Mouse (Mus musculus): ENCODE measurements around the gene Hmgcs1.
"Not testable (repeated sequence)": the region's sequence is repeated elsewhere in the genome, so short reads cannot be mapped to it uniquely, and the experiment has no call there.

The Hmgcs1 gene

DNA sequence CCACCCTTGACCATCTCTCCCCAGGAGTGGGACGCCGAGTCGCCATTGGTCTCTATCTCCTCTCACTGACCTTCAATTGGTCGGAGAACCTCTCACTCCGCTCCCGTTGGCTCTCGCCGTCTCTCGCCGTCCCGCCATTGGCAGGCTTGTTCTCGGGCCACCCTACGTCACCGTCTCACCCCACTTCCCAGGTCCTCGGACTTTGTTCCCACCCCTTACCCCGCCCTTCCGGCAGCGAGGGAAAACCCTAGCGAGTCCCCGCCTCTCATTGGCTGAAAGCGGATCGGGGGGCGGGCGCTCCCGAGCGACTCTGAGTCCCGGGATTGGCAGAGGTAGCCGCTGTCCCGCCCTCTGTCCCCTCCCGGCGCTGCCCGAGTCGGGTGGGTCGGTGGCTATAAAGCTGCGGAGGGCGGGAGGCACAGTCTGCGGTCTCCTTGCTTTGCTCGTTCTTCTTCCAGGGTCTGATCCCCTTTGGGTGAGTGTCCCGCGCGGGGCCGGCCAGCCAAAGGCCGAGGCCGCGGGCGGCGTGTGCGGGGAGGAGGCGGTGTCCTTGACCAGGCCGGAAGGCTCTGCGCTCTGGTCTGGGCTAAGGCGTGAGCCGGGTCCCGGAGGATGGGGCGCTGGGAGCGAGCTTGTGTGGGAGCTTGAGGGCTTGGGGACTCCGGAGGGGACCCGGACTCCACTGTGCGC, at the start of gene Hmgcs1:
TSS of gene Hmgcs1 (plus strand) at position 341 of the 690 bp plus-strand sequence.
- in situ Hi-C loops (cut with MboI, MseI), result no loop called here

DNA sequence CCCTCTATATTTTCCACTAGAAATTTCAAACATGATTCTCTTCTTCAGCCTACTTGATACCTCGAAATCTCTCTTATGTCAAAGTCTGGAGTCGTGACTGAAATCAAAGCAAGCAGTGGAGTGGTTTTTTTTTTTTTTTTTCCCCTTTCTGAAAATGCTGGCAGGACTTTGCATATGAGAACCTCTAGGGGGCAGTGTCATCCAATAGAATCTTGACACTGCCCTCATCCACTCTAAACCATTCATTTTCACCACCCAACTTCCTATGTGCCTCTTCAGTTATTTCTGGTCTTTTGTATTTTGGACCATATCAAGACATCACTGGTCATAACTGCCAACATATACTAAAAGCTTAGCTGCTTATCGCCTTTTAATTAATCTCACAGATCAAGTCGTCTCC, 49.7 kb upstream of the Hmgcs1 start:
- in situ Hi-C loops (cut with MboI, MseI), result loop anchor here (5.0 kb wide), 1 partner anchor 37 kb away; no protein-coding TSS in a partner anchor

DNA sequence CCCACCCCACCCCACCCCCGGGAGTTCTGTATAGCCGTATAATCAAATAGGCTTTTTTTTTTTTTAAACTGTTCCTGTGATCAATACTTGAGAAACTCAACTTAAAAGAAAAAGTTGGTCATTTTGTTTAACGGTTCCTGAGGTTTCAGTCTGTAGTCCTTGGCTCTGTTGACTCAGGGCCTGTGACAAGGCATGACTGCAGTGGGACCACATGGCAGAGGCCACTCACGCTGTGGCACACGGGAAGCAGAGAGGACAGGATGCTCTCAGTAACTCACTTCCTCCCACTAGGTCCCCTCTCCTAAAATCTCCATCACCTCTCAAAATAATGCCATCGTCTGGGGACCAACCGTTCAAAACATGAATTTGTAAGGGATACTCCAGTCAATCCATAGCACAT, 49.0 kb upstream of the Hmgcs1 start:
- in situ Hi-C loops (cut with MboI, MseI), result loop anchor here (5.0 kb wide), 1 partner anchor 36 kb away; no protein-coding TSS in a partner anchor

DNA sequence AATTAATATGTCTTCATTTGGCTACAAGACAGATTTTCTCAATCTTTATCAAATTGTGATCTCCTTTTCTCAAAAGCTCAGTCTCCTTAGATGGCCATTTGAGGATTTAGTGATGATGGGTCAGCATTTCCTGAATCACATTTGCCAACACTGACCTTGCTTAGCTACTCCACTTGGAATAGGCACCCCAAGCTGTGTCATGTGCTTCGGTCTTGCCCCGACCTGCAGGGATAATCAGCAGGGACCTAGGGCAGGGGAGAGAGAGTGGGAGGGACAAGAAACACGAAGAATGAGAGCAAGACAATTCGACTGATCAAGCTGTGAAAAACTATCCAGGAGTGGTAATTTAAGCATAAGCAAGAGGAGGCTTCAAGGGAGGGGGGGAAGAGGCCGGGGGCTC, 45.4 kb upstream of the Hmgcs1 start:
- in situ Hi-C loops (cut with MboI, MseI), result loop anchor here (5.0 kb wide), 1 partner anchor 33 kb away; no protein-coding TSS in a partner anchor

DNA sequence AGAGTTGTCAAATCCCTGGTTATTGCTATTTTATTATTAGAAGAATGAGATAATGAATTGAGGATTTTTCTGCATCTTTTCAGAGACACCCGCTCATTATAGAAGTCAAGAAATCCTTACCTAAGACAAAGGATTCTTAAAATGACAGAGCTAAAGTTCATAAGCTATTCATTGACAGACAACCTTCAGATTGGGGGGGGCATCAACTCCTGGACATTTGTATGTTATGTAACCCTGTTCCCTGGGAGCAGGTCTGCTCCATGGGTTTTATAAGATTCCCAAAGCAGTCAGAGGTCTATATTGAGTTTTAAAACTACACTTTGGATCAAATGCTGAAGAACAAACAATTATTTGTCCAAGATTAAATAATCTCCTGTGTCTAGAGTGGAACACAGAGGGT, 43.7 kb upstream of the Hmgcs1 start:
- in situ Hi-C loops (cut with MboI, MseI), result no loop called here

DNA sequence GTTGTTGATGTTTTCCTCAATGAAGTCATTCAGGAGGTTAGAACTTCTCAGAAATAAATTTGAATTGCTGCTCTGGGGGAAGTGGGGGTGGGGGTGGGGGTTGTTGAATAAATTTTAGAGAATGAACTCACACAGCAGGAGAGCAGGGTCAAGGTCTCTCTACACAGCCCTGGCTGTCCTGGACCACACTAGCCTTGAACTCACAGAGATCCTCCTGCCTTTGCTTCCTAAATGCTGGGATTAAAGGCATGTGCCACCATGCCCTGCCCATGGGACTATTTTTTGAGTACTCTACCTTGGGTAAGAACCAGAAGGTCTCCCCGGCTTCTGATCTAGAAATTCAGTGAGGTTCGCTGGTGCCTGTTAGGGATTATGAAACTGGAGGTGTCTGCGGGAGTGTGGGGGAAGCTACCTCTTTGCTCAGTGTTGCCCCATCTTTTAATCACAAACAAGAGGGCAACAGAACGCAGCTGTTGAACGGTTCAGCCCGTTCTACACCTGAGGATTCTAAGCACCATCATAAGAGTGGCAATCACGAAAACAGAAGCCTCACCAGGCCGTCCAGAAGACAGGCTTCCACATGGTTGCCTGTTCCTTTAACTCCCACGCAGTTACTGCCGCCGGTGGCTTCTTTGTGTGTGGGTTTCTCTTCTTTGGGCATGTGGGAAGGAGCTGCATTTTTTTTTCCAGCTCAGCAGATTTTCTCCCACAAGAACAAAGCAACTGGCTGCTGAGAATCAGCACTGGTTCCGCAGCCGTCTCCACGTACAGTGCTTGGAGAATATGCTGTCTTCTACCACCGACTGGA, 41.1 kb upstream of the Hmgcs1 start:
- in situ Hi-C loops (cut with MboI, MseI), result no loop called here

DNA sequence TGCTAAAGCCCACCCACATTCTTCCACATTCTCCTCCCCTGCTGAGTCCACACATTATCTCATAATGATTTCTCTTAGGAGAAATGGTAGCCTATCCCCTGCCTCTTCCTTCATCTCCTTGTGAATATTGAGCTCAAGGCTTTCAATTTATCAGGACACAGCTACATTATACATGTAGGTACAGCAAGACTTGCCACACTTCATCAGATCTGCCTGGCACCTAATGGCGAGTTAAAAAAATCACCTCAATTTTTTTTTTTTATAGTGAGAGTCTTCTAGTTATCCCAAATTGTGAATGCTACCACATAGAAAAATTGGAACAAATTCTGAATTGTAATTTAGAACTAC, 40.5 kb upstream of the Hmgcs1 start:
- in situ Hi-C loops (cut with MboI, MseI), result no loop called here

DNA sequence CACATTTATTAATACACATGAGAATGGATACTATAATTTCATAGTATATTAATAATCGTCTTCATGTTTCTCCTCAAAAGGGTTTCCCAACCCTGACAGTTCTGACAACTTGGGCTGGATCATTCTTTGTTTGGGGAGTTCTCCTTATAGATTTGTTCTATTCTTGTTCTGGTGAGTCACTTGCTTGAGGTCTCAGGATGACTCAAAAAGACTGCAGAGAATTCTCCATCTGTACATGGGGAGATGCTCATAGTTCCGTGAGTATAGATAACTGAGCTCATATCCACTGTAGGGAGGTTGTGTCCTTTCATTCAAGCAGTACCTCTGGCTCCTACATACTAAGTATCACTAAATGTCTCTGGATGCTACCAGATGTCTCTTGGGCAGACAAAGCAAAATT, 35.4 kb upstream of the Hmgcs1 start:
- in situ Hi-C loops (cut with MboI, MseI), result no loop called here

DNA sequence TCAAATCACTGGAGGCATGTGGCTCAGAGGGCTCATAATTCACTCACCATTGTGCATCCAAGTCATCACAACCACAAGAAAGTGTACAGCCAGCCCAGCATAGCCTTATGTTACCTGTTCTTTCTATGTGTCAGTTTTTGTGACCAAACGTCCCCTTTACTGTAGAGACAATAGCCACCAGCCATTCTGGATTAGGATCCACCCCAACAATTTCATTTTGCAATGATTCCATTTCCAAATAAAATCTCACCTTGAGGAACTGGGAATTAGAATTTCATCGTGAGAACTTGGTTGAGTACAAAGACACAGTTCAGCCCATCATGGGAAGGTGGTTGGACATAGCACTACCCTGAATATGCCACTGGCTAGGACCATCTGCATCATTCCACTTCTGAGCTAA, 33.9 kb upstream of the Hmgcs1 start:
- in situ Hi-C loops (cut with MboI, MseI), result no loop called here

DNA sequence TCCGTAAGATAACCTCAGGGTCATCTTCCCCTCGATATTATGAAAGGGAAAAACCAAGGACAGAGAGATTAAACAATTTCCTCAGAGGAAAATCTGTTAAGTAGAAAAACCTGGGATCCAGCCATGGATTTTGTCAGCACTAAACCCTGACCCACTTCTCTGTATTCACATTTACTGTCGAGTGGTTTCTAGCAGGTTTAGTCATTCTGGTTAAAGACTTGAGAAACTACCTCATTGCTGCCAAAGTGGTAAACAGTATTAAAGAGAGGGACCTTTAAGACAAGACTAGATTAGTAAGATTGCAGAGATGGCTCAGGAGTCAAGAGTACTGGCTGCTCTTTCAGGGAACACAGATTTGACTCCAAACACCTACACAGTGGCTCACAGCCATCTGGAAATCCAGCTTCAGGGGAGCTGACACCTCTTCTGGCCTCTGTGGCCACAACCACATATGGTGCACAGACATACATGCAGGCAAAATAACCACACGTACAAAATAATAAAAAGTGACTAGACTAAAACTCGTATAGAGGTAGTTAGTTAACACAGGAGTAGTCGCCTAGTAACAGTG, 33.2 kb upstream of the Hmgcs1 start:
- in situ Hi-C loops (cut with MboI, MseI), result no loop called here

DNA sequence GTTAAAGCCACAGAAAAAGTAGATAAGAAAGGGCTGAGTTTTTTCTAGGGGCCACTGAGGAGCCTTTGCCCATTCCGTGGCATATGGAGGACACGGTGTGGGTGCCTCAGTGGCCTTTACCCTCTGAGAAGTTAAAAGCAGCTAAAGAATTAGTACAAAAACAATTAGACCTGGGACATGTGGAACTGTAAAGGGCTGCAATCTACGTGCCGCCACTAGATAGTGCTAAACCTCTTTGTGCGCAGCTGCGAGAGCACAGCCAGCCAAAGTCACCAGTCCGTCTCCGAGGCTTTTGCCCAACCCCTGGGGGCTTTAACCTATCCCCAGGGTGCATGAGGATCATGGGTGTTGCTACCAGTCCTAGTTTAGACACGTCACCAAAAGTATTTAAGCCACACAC, 28.8 kb upstream of the Hmgcs1 start:
- in situ Hi-C loops (cut with MboI, MseI), result not testable (repeated sequence)

DNA sequence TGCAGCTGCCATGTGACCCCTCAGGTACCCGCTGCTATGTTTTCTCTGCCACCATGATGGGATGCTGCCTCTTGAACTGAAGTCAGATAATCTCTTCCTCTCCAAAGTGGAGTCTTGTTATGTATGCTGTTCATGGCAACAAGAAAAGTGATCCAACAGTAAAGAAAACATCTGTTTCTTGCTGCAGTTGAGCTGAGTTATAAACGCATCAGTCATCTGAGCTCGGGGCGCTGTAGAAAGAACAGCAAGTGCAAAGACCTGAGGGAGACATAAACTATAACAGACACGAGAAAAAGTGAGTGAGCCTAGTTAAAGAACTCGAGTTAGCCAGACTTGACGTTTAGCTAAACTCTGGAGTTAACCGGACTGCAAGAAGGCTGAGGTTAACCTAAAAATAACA, 11.4 kb upstream of the Hmgcs1 start:
- in situ Hi-C loops (cut with MboI, MseI), result loop anchor here (5.0 kb wide), 1 partner anchor 36 kb away; no protein-coding TSS in a partner anchor

DNA sequence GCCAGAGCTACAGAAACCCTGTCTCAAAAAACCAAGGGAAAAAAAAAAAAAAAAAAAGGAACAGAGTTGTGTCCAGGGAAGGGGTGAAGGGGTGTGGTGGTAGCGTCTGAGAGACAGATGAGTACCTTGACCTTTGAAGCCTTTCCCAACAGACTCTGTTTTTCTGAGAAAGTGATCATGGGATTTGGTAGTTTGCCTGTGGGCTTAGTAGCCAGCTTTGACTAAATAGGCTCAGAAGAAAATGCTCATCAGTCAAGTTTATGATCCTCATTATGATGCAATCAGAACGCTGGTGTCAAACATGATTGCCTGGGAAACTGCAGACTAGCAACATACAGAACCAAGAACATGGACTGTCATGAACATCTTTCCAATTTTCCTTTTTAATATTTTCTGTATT, 10.5 kb upstream of the Hmgcs1 start:
- in situ Hi-C loops (cut with MboI, MseI), result loop anchor here (5.0 kb wide), 1 partner anchor 37 kb away; no protein-coding TSS in a partner anchor

DNA sequence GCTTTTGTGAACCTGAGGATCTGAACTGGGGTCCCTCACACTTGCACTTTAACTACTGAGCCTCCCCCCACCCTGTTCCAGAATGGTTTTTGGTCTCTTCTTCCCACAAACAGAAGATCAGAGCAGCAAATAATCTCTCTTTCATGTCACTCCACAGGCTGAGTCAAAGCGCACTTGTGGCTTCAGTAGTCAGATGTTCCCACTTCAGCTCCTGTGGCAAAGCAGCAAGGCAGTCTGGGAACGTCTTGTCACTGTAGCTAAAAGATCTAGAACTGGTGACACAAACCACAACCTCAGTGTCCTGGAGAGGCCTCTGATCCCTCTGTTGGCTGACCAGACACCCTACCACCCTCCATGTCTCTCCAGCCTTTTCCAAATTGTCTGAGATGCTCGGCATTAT, 9.0 kb upstream of the Hmgcs1 start:
- in situ Hi-C loops (cut with MboI, MseI), result no loop called here

DNA sequence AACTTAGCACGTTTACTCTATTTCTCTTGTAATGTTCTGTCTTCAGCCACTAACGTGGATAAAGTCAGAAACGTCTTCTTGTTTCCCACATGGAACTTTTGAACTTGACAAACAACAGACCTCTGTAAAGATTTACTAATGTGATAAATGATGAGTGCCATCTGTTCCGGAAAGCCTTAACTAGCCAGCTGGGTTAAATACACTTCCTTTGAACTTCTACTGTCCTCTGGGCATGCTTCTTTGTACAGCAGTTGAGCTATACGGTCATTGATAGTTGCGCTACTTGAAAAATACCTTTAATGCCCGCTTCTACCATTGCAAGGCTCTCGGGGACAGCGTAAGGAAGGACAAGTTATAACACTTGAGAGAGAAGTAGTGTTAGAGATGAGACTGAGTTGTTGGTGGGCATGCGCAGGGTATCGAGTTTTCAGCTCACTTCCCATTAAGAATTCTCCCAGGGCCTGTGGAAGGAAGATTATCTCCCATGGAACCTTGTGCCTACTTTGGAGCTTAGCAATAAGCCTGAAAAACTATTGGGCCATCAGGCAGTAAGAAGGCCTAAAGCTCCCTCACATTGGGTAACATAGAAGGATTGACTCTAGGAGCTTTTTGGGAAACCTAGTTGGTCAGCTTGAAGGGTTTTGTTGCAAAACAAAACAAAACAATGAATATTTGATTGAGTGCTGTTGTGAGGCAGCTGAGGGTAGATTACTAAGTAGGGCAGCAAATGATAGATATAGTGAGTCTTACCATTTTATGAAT, 5.6 kb upstream of the Hmgcs1 start:
- in situ Hi-C loops (cut with MboI, MseI), result no loop called here

DNA sequence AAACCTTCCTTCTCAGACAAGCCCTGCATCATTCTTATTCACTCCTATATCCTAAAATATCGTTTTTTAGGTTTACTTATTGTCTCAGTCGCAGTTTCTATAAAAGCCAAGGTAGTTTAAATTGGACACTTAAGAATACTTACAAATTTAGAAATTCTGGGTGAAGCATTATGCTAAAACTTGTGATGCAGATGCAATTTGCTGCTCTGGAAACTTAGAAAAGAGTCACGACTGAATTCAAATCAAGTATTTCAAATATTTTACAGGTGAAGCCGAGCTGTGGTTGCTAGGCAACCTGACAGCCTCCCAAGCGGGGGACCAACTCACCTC, 505 bp upstream of the Hmgcs1 start:
- in situ Hi-C loops (cut with MboI, MseI), result no loop called here

DNA sequence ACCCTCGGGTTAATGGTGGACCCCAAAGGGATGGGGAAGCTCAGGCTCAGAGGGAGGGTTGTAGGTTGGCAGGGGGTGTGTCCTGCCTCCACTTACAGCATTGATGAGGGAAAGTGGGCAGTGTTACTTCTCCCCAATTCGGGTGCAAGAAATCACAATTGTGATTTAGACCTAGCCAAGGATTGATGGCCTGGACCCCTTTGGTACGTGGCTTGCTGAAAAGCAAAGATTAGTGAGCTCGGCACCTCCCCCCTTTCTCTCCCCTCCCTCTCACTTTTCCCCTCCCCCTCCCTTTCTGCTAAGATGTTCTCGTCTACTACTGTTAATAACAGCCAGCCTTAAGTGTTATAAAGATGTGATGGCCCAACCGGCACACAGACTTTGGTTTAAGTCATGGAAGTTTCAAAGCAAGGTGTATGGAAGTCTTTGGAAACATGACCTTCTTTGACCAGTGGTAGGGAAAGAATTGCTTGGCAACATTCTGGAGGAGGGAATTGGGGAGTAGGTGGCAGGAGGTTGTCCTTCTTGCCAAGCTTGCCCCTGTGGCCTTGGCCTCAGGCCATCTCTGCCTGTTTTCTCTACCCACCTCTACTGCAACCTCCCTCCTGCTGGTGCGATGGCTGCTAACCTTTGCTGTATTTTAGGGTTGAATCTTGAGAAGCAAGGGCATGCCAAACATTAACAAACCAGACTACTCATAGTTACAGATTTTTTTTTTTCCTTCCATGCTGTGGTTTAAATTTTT, 869 bp downstream of the Hmgcs1 start:
- in situ Hi-C loops (cut with MboI, MseI), result no loop called here

DNA sequence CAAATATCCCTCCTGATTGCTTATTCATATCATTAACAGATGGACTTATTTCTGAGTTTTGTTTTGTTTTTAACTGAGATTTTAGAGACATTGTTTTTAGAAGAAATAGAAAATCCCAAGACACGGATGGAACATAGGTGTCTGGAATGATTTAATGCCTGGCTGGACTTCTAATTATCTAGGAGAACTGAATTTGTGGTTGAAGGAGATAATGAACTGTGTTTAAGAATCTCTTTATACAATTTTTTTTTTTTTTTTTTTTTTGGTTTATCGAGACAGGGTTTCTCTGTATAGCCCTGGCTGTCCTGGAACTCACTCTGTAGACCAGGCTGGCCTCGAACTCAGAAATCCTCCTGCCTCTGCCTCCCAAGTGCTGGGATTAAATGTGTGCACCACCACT, 1.8 kb downstream of the Hmgcs1 start:
- in situ Hi-C loops (cut with MboI, MseI), result not testable (repeated sequence)

DNA sequence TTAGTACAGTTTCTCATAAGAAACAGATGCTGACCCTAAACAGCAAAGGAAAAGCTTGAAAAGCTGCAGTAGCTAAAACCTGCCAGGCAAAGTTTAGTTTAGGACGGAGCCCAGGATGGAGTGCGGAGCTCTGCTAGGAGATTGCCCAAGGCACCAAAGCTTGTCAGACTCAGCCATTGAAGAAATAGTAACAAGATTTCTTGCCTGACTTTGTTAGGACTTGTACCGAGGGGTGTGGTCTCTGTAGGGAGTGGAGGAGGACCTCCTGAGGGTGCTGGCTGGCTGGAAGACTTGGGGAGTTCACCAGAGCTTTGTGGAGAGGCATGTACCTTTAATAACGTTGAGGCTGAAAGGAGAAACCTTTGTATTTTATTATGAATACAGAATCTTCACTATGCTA, 5.5 kb downstream of the Hmgcs1 start:
- in situ Hi-C loops (cut with MboI, MseI), result no loop called here

DNA sequence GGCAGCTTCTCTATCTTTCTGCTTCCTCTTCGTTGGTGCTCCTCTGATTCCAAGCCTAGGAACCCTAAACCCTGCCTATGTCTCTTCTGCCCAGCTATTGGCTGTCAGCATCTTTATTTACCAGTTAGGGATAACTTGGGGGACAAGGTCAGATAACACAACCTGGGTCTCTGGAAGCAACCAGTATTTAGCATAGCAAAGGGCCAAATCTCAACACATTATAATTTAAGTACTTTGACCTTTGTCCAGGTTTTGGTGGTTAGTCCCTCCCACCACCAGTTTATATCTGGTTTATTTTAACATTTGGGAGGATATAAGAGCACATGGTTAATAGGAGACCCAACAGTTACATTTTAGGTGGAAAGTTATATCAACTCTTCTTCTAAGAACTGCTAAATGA, 6.3 kb downstream of the Hmgcs1 start:
- in situ Hi-C loops (cut with MboI, MseI), result no loop called here

DNA sequence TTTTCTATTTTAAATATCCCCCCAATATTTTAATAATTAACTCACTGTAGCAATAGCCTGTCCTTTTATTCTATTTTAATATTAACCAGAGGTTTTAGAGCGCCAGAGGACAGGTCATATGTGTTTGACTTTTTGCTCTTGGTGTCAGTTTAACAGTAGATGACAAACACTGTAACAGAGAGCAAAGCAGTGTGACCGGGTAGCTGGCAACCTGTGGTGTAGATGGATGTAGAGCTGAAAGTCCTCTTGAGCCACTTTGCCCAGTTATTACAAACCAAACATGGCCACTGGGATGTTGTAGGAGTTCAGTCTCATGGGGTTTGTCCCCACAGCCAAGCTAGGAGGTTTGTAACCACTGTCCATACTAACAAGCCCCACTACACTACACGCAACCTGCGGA, 8.3 kb downstream of the Hmgcs1 start:
- in situ Hi-C loops (cut with MboI, MseI), result no loop called here

Data from regulatory T cell (primary cell).